Mouse (Mus musculus) c-Kit-positive CD71-positive TER-119-positive erythroid progenitor cells, embryonic 14.5 days (primary cell): ENCODE data around the gene Cep112.

ENCODE experiments used
- DNase-seq: peaks from one replicate; pipeline ENCODE4 v3.0.0-alpha.2; 2013; ENCODE audit warnings: low spot score

The Cep112 gene

GRCm38 (mm10) chr11:108447148-108447547 is 22.2 kb downstream of the Cep112 start:
- DNase-seq, result peak; percentile 16

- peak; percentile 54 for DNase-seq
These were observed 24.8 kb downstream of the Cep112 start for GRCm38 (mm10) chr11:108449811-108450210.

- no peak for DNase-seq
These were observed 34.6 kb downstream of the Cep112 start for GRCm38 (mm10) chr11:108459599-108459998.

GRCm38 (mm10) chr11:108464138-108464537 is 39.1 kb downstream of the Cep112 start:
- DNase-seq, result no peak

GRCm38 (mm10) chr11:108464715-108465301 is 39.8 kb downstream of the Cep112 start:
- DNase-seq, result no peak

GRCm38 (mm10) chr11:108475738-108476137 is 50.7 kb downstream of the Cep112 start:
- no peak for DNase-seq

GRCm38 (mm10) chr11:108476226-108476625 is 51.2 kb downstream of the Cep112 start:
- DNase-seq, result no peak

GRCm38 (mm10) chr11:108483976-108484375 is 59.0 kb downstream of the Cep112 start:
- no peak for DNase-seq

GRCm38 (mm10) chr11:108488256-108488655 is 63.3 kb downstream of the Cep112 start:
- no peak for DNase-seq

GRCm38 (mm10) chr11:108489863-108490262 is 64.9 kb downstream of the Cep112 start:
- no peak for DNase-seq

GRCm38 (mm10) chr11:108508190-108508589 is 83.2 kb downstream of the Cep112 start:
- no peak for DNase-seq

GRCm38 (mm10) chr11:108527725-108528363 is 102.9 kb downstream of the Cep112 start:
- no peak for DNase-seq

GRCm38 (mm10) chr11:108532901-108533300 is 107.9 kb downstream of the Cep112 start:
- DNase-seq, result no peak

- no peak for DNase-seq
These were observed 109.0 kb downstream of the Cep112 start for GRCm38 (mm10) chr11:108534014-108534413.

- no peak for DNase-seq
These were observed 128.1 kb downstream of the Cep112 start for GRCm38 (mm10) chr11:108552997-108553622.

GRCm38 (mm10) chr11:108553881-108554280 is 128.9 kb downstream of the Cep112 start:
- no peak for DNase-seq

GRCm38 (mm10) chr11:108558544-108558943 is 133.6 kb downstream of the Cep112 start:
- DNase-seq, result no peak

GRCm38 (mm10) chr11:108559506-108559905 is 134.5 kb downstream of the Cep112 start:
- no peak for DNase-seq

GRCm38 (mm10) chr11:108562076-108562475 is 137.1 kb downstream of the Cep112 start:
- DNase-seq, result no peak

GRCm38 (mm10) chr11:108586551-108587184 is 161.7 kb downstream of the Cep112 start:
- DNase-seq, result no peak

GRCm38 (mm10) chr11:108593207-108593958 is 168.4 kb downstream of the Cep112 start:
- DNase-seq, result no peak

GRCm38 (mm10) chr11:108593959-108594579 is 169.1 kb downstream of the Cep112 start:
- no peak for DNase-seq
